Mouse (Mus musculus): ENCODE results near the gene Mybpc3. TPM values are rescaled to one million over a fixed set of nuclear protein-coding genes. Genes with fewer than 3 reads are reported as not detected.

Mybpc3 gene
- polyA plus RNA-seq, 1 experiment from 2014 or later: 0.08 TPM

GRCm38 (mm10) chr2:91080784-91081513, 37.0 kb upstream of the Mybpc3 start:
- no peak overlapping the region for H3K27ac ChIP-seq
- no peaks in the 10 kb centered on the region for H3K9me3 ChIP-seq
- H3K27me3 ChIP-seq: no peaks in the 10 kb centered on the region
- no peak overlapping the region for H3K9ac ChIP-seq
- WGBS: 77% methylated on average over 8 of the region's 8 CpGs
- H3K36me3 ChIP-seq: no peaks in the 10 kb centered on the region
- H3K4me3 ChIP-seq: no peak overlapping the region
- no peak for ATAC-seq (ENCODE audit: insufficient number of reproducible peaks, insufficient read depth, low FRiP score, low TSS enrichment, low read depth)
- peaks cover 11% of the 10 kb centered on the region for H3K4me1 ChIP-seq
- no peak overlapping the region for H3K4me2 ChIP-seq

GRCm38 (mm10) chr2:91081775-91082695, 35.9 kb upstream of the Mybpc3 start, which contains the start of gene Spi1:
Gene Spi1, plus strand, starts transcription at chr2:91082390.
- no peak within 1 kb of the TSS for H3K9ac ChIP-seq
- no peaks in the 10 kb centered on the region for H3K27me3 ChIP-seq
- H3K9me3 ChIP-seq: no peaks in the 10 kb centered on the region
- H3K4me1 ChIP-seq: peaks cover 11% of the 10 kb centered on the region
- no peak within 1 kb of the TSS for H3K4me3 ChIP-seq
- no peak for ATAC-seq (ENCODE audit: insufficient number of reproducible peaks, insufficient read depth, low FRiP score, low TSS enrichment, low read depth)
- no peak within 1 kb of the TSS for H3K27ac ChIP-seq
- H3K36me3 ChIP-seq: no peaks in the 10 kb centered on the region
- 80% methylated on average over 13 of the region's 13 CpGs for WGBS
- no peak within 1 kb of the TSS for H3K4me2 ChIP-seq

GRCm38 (mm10) chr2:91082844-91083243, 35.1 kb upstream of the Mybpc3 start:
- no peaks in the 10 kb centered on the region for H3K27me3 ChIP-seq
- H3K4me2 ChIP-seq: no peak overlapping the region
- H3K9me3 ChIP-seq: no peaks in the 10 kb centered on the region
- ATAC-seq (ENCODE audit: insufficient number of reproducible peaks, insufficient read depth, low FRiP score, low TSS enrichment, low read depth): no peak
- H3K4me3 ChIP-seq: no peak overlapping the region
- WGBS: 66% methylated on average over 11 of the region's 11 CpGs
- peaks cover 11% of the 10 kb centered on the region for H3K4me1 ChIP-seq
- H3K36me3 ChIP-seq: no peaks in the 10 kb centered on the region
- no peak overlapping the region for H3K27ac ChIP-seq
- no peak overlapping the region for H3K9ac ChIP-seq

GRCm38 (mm10) chr2:91083366-91083940, 34.5 kb upstream of the Mybpc3 start:
- 74% methylated on average over 1 of the region's 1 CpGs for WGBS
- ATAC-seq (ENCODE audit: insufficient number of reproducible peaks, insufficient read depth, low FRiP score, low TSS enrichment, low read depth): no peak
- no peak overlapping the region for H3K27ac ChIP-seq
- H3K36me3 ChIP-seq: no peaks in the 10 kb centered on the region
- no peaks in the 10 kb centered on the region for H3K27me3 ChIP-seq
- no peak overlapping the region for H3K9ac ChIP-seq
- H3K4me2 ChIP-seq: no peak overlapping the region
- no peak overlapping the region for H3K4me3 ChIP-seq
- peaks cover 7% of the 10 kb centered on the region for H3K4me1 ChIP-seq
- no peaks in the 10 kb centered on the region for H3K9me3 ChIP-seq

GRCm38 (mm10) chr2:91084179-91084820, 33.6 kb upstream of the Mybpc3 start:
- Histone ChIP-seq H3K9me3 (no peaks in the 10 kb centered on the region), H3K36me3 (no peaks in the 10 kb centered on the region), H3K4me3 (no peak overlapping the region), H3K4me2 (no peak overlapping the region), H3K27me3 (no peaks in the 10 kb centered on the region), H3K27ac (no peak overlapping the region), H3K4me1 (peaks cover under 1% of the 10 kb centered on the region), H3K9ac (no peak overlapping the region)
- WGBS: 79% methylated on average over 15 of the region's 15 CpGs
- ATAC-seq (ENCODE audit: insufficient number of reproducible peaks, insufficient read depth, low FRiP score, low TSS enrichment, low read depth): no peak

GRCm38 (mm10) chr2:91085494-91086391, 32.2 kb upstream of the Mybpc3 start:
- H3K36me3 ChIP-seq: no peaks in the 10 kb centered on the region
- H3K4me2 ChIP-seq: no peak overlapping the region
- H3K9ac ChIP-seq: no peak overlapping the region
- H3K27me3 ChIP-seq: no peaks in the 10 kb centered on the region
- no peak overlapping the region for H3K4me3 ChIP-seq
- no peak for ATAC-seq (ENCODE audit: insufficient number of reproducible peaks, insufficient read depth, low FRiP score, low TSS enrichment, low read depth)
- WGBS: 88% methylated on average over 14 of the region's 14 CpGs
- no peak overlapping the region for H3K27ac ChIP-seq
- no peaks in the 10 kb centered on the region for H3K9me3 ChIP-seq
- no peaks in the 10 kb centered on the region for H3K4me1 ChIP-seq

GRCm38 (mm10) chr2:91086392-91087237, 31.3 kb upstream of the Mybpc3 start:
- no peak overlapping the region; the same call in 1 of the 2 replicates for H3K27ac ChIP-seq
- 71% methylated on average over 9 of the region's 9 CpGs for WGBS

GRCm38 (mm10) chr2:91087453-91087852, 30.5 kb upstream of the Mybpc3 start:
- WGBS: 85% methylated on average over 9 of the region's 9 CpGs
- Histone ChIP-seq H3K36me3 (no peaks in the 10 kb centered on the region), H3K4me1 (no peaks in the 10 kb centered on the region), H3K9me3 (no peaks in the 10 kb centered on the region), H3K27me3 (no peaks in the 10 kb centered on the region), H3K4me2 (no peak overlapping the region), H3K4me3 (no peak overlapping the region), H3K9ac (no peak overlapping the region), H3K27ac (no peak overlapping the region)
- no peak for ATAC-seq (ENCODE audit: insufficient number of reproducible peaks, insufficient read depth, low FRiP score, low TSS enrichment, low read depth)

More at GRCm38 (mm10) chr2:91086392-91087237, 31.3 kb upstream of the Mybpc3 start:
- no peak for ATAC-seq (ENCODE audit: insufficient number of reproducible peaks, insufficient read depth, low FRiP score, low TSS enrichment, low read depth)
- Histone ChIP-seq H3K27me3 (no peaks in the 10 kb centered on the region), H3K9ac (no peak overlapping the region), H3K4me2 (no peak overlapping the region), H3K4me3 (no peak overlapping the region), H3K9me3 (no peaks in the 10 kb centered on the region), H3K36me3 (no peaks in the 10 kb centered on the region), H3K4me1 (no peaks in the 10 kb centered on the region)

- Histone ChIP-seq H3K4me3 (no peak overlapping the region), H3K9me3 (no peaks in the 10 kb centered on the region), H3K4me1 (no peaks in the 10 kb centered on the region), H3K27me3 (no peaks in the 10 kb centered on the region), H3K27ac (no peak overlapping the region), H3K9ac (no peak overlapping the region), H3K4me2 (no peak overlapping the region), H3K36me3 (no peaks in the 10 kb centered on the region)
- WGBS: 76% methylated on average over 9 of the region's 9 CpGs
- no peak for ATAC-seq (ENCODE audit: insufficient number of reproducible peaks, insufficient read depth, low FRiP score, low TSS enrichment, low read depth)
Measured at GRCm38 (mm10) chr2:91088987-91089386, 29.0 kb upstream of the Mybpc3 start.

GRCm38 (mm10) chr2:91090208-91090607, 27.7 kb upstream of the Mybpc3 start:
- H3K27me3 ChIP-seq: no peaks in the 10 kb centered on the region
- 78% methylated on average over 6 of the region's 6 CpGs for WGBS
- no peak overlapping the region for H3K4me3 ChIP-seq
- H3K9me3 ChIP-seq: no peaks in the 10 kb centered on the region
- H3K4me1 ChIP-seq: no peaks in the 10 kb centered on the region
- no peak overlapping the region for H3K27ac ChIP-seq
- H3K9ac ChIP-seq: no peak overlapping the region
- ATAC-seq (ENCODE audit: insufficient number of reproducible peaks, insufficient read depth, low FRiP score, low TSS enrichment, low read depth): no peak
- H3K36me3 ChIP-seq: no peaks in the 10 kb centered on the region
- H3K4me2 ChIP-seq: no peak overlapping the region
